Mouse (Mus musculus) liver, embryonic 11.5 days (tissue): ENCODE data around the gene Eda. TPM values are rescaled to one million over a fixed set of nuclear protein-coding genes. Genes with fewer than 3 reads are reported as not detected.

Experiments used
- ATAC-seq: fragments of 200-750 bp; cut with Nextera tagmentation; replicated peaks from 2 replicates; pipeline ENCODE4 v1.8.0; 2017; ENCODE audit warnings: moderate number of reproducible peaks, mild to moderate bottlenecking, moderate TSS enrichment, moderate library complexity; ENCODE audit not compliant: low FRiP score
- DNase-seq: peaks from one replicate; pipeline ENCODE4 v3.0.0-alpha.2; 2017; ENCODE audit warnings: low spot score
- H3K27ac ChIP-seq: fragments of 300-500 bp; sonication (generic); 2 replicates; pipeline ENCODE4 v1.5.1; 2014; ENCODE audit warnings: mild to moderate bottlenecking, low read depth, low read length, control low read depth
- H3K27me3 ChIP-seq: fragments of 300-500 bp; sonication (generic); replicated peaks from 2 replicates; pipeline ENCODE4 v1.6.1; 2014; ENCODE audit warnings: low read length, mixed read lengths; ENCODE audit not compliant: control insufficient read depth, insufficient read depth
- H3K36me3 ChIP-seq: fragments of 300-500 bp; sonication (generic); 2 replicates; pipeline ENCODE4 v1.6.1; 2014; ENCODE audit warnings: mild to moderate bottlenecking, low read length, moderate library complexity, mixed read lengths; ENCODE audit not compliant: control insufficient read depth, insufficient read depth
- H3K4me1 ChIP-seq: fragments of 300-500 bp; sonication (generic); replicated peaks from 2 replicates; pipeline ENCODE4 v1.6.1; 2014; ENCODE audit warnings: low read length, mixed read lengths; ENCODE audit not compliant: control insufficient read depth, insufficient read depth
- H3K4me2 ChIP-seq: fragments of 300-500 bp; sonication (generic); 2 replicates; pipeline ENCODE4 v1.6.1; 2014; ENCODE audit warnings: mild to moderate bottlenecking, control low read depth, moderate library complexity
- H3K4me3 ChIP-seq: fragments of 300-500 bp; sonication (generic); 2 replicates; pipeline ENCODE4 v1.5.1; 2014; ENCODE audit warnings: low read depth, low read length, control low read depth
- H3K9ac ChIP-seq: fragments of 300-500 bp; sonication (generic); 2 replicates; pipeline ENCODE4 v1.6.1; 2014; ENCODE audit warnings: low read depth, low read length, control low read depth
- H3K9me3 ChIP-seq: fragments of 300-500 bp; sonication (generic); 2 replicates; pipeline ENCODE4 v1.6.1; 2016; ENCODE audit warnings: low read length, inconsistent platforms, mixed read lengths; ENCODE audit not compliant: control insufficient read depth
- WGBS: fragments of 180-500 bp; shearing (Covaris S2); extraction: QIAGEN DNeasy Blood & Tissue Kit; methylation state at CpG from one replicate; pipeline ENCODE4 v1.1.7; 2014; 5-methylcytosine and 5-hydroxymethylcytosine counted together
- microRNA counts: library from miRNA; unstranded; fragments of <30 nt; microRNA quantifications from one replicate; lab custom pipeline; 2015
- microRNA-seq: library from miRNA; unstranded; fragments of <30 nt; microRNA quantifications from one replicate; pipeline ENCODE4, GENCODE M21; 2017; ENCODE audit warnings: borderline number of aligned reads
- polyA plus RNA-seq: library from polyadenylated mRNA; unstranded; fragments of >200 nt; fragmentation: Nextera tagmentation; extraction: Ambion mirVana; gene quantifications from 2 replicates; pipeline ENCODE4 v1.2.1, GENCODE M21; 2014

The Eda gene
- polyA plus RNA-seq, 1 experiment from 2014 or later = 0.80 TPM

- Histone ChIP-seq H3K4me1 (no peaks in the 10 kb centered on the region), H3K4me2 (no peak overlapping the region)
Measured at GRCm38 (mm10) chrX:100443532-100443931, 468.1 kb downstream of the Eda start.

More at GRCm38 (mm10) chrX:100443532-100443931, 468.1 kb downstream of the Eda start:
- no peak overlapping the region for H3K4me3 ChIP-seq
- no peak overlapping the region for H3K9ac ChIP-seq
- WGBS = 88% methylated on average over 7 of the region's 7 CpGs
- DNase-seq = no peak
- H3K27me3 ChIP-seq = no peaks in the 10 kb centered on the region; the same call in 1 of the 2 replicates
- no peaks in the 10 kb centered on the region for H3K9me3 ChIP-seq
- no peak overlapping the region for H3K27ac ChIP-seq
- H3K36me3 ChIP-seq = no peaks in the 10 kb centered on the region
- no peak for ATAC-seq

MicroRNA genes within 50 kb of the gene (microRNA counts, 519-probe panel; counts per million panel counts)
- not detected for microRNA mmu-miR-676 (lab: Ali Mortazavi, UCI)

Small RNAs within 50 kb of the gene (microRNA-seq; reads per million reads assigned to microRNA genes)
- gene Mir676 = 345 reads per million, percentile 61 among the genes with 10 or more reads in this experiment

Other genes starting within 250 kb of the Eda start
- 0.04 TPM in 1 of 2 replicates, not detected in the other for gene Tmem28, start 154.6 kb upstream of the Eda start, polyA plus RNA-seq